Mouse (Mus musculus) fibroblast of lung, adult 2 months (primary cell): ENCODE measurements around the gene Padi1.

Source experiments
- DNase-seq: peaks from one replicate; pipeline ENCODE4 v3.0.0-alpha.2; 2011; ENCODE audit warnings: low read depth

The Padi1 gene

GRCm38 (mm10) chr4:140815996-140816917 is 29.3 kb downstream of the Padi1 start:
- no peak for DNase-seq

GRCm38 (mm10) chr4:140815496-140815895 is 30.1 kb downstream of the Padi1 start:
- DNase-seq, result no peak

- no peak for DNase-seq
Measured at GRCm38 (mm10) chr4:140814241-140815225, 31.0 kb downstream of the Padi1 start.

- DNase-seq, result no peak
Measured at GRCm38 (mm10) chr4:140813358-140814185, 32.0 kb downstream of the Padi1 start.

GRCm38 (mm10) chr4:140812609-140813008 is 33.0 kb downstream of the Padi1 start:
- DNase-seq, result no peak

GRCm38 (mm10) chr4:140812191-140812590 is 33.4 kb downstream of the Padi1 start:
- DNase-seq, result no peak

- no peak for DNase-seq
Measured at GRCm38 (mm10) chr4:140810458-140811260, 34.9 kb downstream of the Padi1 start, which contains the start of gene Padi3. Gene Padi3 (minus strand): TSS chr4:140810648.

GRCm38 (mm10) chr4:140809118-140809517 is 36.5 kb downstream of the Padi1 start:
- peak; percentile 26 for DNase-seq

- DNase-seq, result no peak
Measured at GRCm38 (mm10) chr4:140804601-140805000, 41.0 kb downstream of the Padi1 start.

GRCm38 (mm10) chr4:140801364-140801763 is 44.2 kb downstream of the Padi1 start:
- no peak for DNase-seq

GRCm38 (mm10) chr4:140796786-140797185 is 48.8 kb downstream of the Padi1 start:
- DNase-seq, result no peak

GRCm38 (mm10) chr4:140794678-140795077 is 50.9 kb downstream of the Padi1 start:
- no peak for DNase-seq

- DNase-seq, result no peak
Measured at GRCm38 (mm10) chr4:140793795-140794194, 51.8 kb downstream of the Padi1 start.

GRCm38 (mm10) chr4:140792584-140792983 is 53.0 kb downstream of the Padi1 start:
- DNase-seq, result no peak

- DNase-seq, result no peak
Measured at GRCm38 (mm10) chr4:140791071-140791470, 54.5 kb downstream of the Padi1 start.

GRCm38 (mm10) chr4:140789983-140790382 is 55.6 kb downstream of the Padi1 start:
- no peak for DNase-seq

- DNase-seq, result no peak
Measured at GRCm38 (mm10) chr4:140788983-140789382, 56.6 kb downstream of the Padi1 start.

- DNase-seq, result no peak
Measured at GRCm38 (mm10) chr4:140788264-140788663, 57.3 kb downstream of the Padi1 start.

- no peak for DNase-seq
Measured at GRCm38 (mm10) chr4:140787414-140787813, 58.2 kb downstream of the Padi1 start.

- no peak for DNase-seq
Measured at GRCm38 (mm10) chr4:140785217-140785616, 60.4 kb downstream of the Padi1 start.
